Mouse (Mus musculus) heart, adult 2 months (tissue): ENCODE data around the gene Lrwd1.

Experiments used
- CTCF ChIP-seq: fragments of 200-600 bp; IDR thresholded peaks from 2 replicates; pipeline ENCODE4 v1.8.1; 2022; ENCODE audit warnings: antibody characterized with exemption, mild to moderate bottlenecking, moderate library complexity
- EP300 ChIP-seq: fragments of 200-500 bp; IDR thresholded peaks from 2 replicates; pipeline ENCODE4 v1.6.1; 2011; ENCODE audit warnings: low read depth, low read length, control low read depth; ENCODE audit not compliant: insufficient read depth

GRCm38 (mm10) chr5:136116784-136117112, 19.1 kb downstream of the Lrwd1 start:
- no peak for TF ChIP-seq EP300
- TF ChIP-seq CTCF: no peak
